Mouse (Mus musculus): ENCODE data around the gene Tnfrsf13c. TPM values are rescaled to one million over a fixed set of nuclear protein-coding genes. Genes with fewer than 3 reads are reported as not detected.
A peak's percentile ranks its signal among the peaks of the same experiment; 100 is the strongest.

Tnfrsf13c gene
- polyA plus RNA-seq, 1 experiment from 2014 or later, result not detected

- peaks cover 66% of the 10 kb centered on the region for H3K4me1 ChIP-seq
- DNase-seq (ENCODE audit: extremely low spot score, low spot score), result no peak
- peak overlapping the region; percentile 69 for H3K27ac ChIP-seq
Observed at GRCm38 (mm10) chr15:82211911-82212751, 12.0 kb downstream of the Tnfrsf13c start.

GRCm38 (mm10) chr15:82211281-82211680, 12.9 kb downstream of the Tnfrsf13c start:
- Histone ChIP-seq H3K36me3 (replicated peaks) (peaks cover 15% of the 10 kb centered on the region), H3K4me3 (peak overlapping the region; percentile 54), H3K27me3 (ENCODE audit: poor library complexity, severe bottlenecking) (peaks cover 100% of the 10 kb centered on the region), H3K4me1 (peaks cover 66% of the 10 kb centered on the region), H3K9me3 (no peaks in the 10 kb centered on the region), H3K27ac (no peak overlapping the region)
- WGBS, result 2% methylated on average over 11 of the region's 11 CpGs
- DNase-seq (ENCODE audit: extremely low spot score, low spot score), result no peak

More at GRCm38 (mm10) chr15:82211911-82212751, 12.0 kb downstream of the Tnfrsf13c start:
- H3K9me3 ChIP-seq, result no peaks in the 10 kb centered on the region
- WGBS, result under 1% methylated on average over 112 of the region's 112 CpGs
- peak overlapping the region; percentile 54 for H3K4me3 ChIP-seq
- H3K27me3 ChIP-seq (ENCODE audit: poor library complexity, severe bottlenecking), result peaks cover 100% of the 10 kb centered on the region
- peaks cover 7% of the 10 kb centered on the region for H3K36me3 ChIP-seq (replicated peaks)

GRCm38 (mm10) chr15:82210801-82211200, 13.4 kb downstream of the Tnfrsf13c start:
- DNase-seq (ENCODE audit: extremely low spot score, low spot score), result no peak
- Histone ChIP-seq H3K4me3 (peak overlapping the region; percentile 54; the same call in 1 of the 2 replicates), H3K36me3 (replicated peaks) (peaks cover 20% of the 10 kb centered on the region), H3K9me3 (no peaks in the 10 kb centered on the region), H3K27me3 (ENCODE audit: poor library complexity, severe bottlenecking) (peaks cover 100% of the 10 kb centered on the region), H3K27ac (no peak overlapping the region), H3K4me1 (peaks cover 66% of the 10 kb centered on the region)
- 40% methylated on average over 1 of the region's 1 CpGs for WGBS

GRCm38 (mm10) chr15:82209295-82210050, 14.7 kb downstream of the Tnfrsf13c start:
- H3K36me3 ChIP-seq (replicated peaks), result peaks cover 33% of the 10 kb centered on the region
- H3K27ac ChIP-seq, result no peak overlapping the region
- DNase-seq (ENCODE audit: extremely low spot score, low spot score), result no peak
- H3K9me3 ChIP-seq, result no peaks in the 10 kb centered on the region
- H3K4me3 ChIP-seq, result no peak overlapping the region
- 85% methylated on average over 13 of the region's 13 CpGs for WGBS
- H3K27me3 ChIP-seq (ENCODE audit: poor library complexity, severe bottlenecking), result peaks cover 100% of the 10 kb centered on the region
- H3K4me1 ChIP-seq, result peaks cover 66% of the 10 kb centered on the region

GRCm38 (mm10) chr15:82208307-82208706, 15.9 kb downstream of the Tnfrsf13c start:
- 82% methylated on average over 8 of the region's 8 CpGs for WGBS

GRCm38 (mm10) chr15:82207504-82208219, 16.5 kb downstream of the Tnfrsf13c start:
- H3K4me3 ChIP-seq, result peak overlapping the region; percentile 30
- no peak overlapping the region for H3K27ac ChIP-seq
- no peak for DNase-seq (ENCODE audit: extremely low spot score, low spot score)
- 9% methylated on average over 30 of the region's 30 CpGs for WGBS
- peaks cover 89% of the 10 kb centered on the region for H3K27me3 ChIP-seq (ENCODE audit: poor library complexity, severe bottlenecking)
- H3K4me1 ChIP-seq, result peaks cover 73% of the 10 kb centered on the region
- peaks cover 52% of the 10 kb centered on the region for H3K36me3 ChIP-seq (replicated peaks)
- no peaks in the 10 kb centered on the region for H3K9me3 ChIP-seq

More at GRCm38 (mm10) chr15:82208307-82208706, 15.9 kb downstream of the Tnfrsf13c start:
- peaks cover 45% of the 10 kb centered on the region for H3K36me3 ChIP-seq (replicated peaks)
- H3K27me3 ChIP-seq (ENCODE audit: poor library complexity, severe bottlenecking), result peaks cover 94% of the 10 kb centered on the region
- no peaks in the 10 kb centered on the region for H3K9me3 ChIP-seq
- H3K27ac ChIP-seq, result no peak overlapping the region
- no peak for DNase-seq (ENCODE audit: extremely low spot score, low spot score)
- no peak overlapping the region for H3K4me3 ChIP-seq
- H3K4me1 ChIP-seq, result peaks cover 76% of the 10 kb centered on the region

GRCm38 (mm10) chr15:82207105-82207459, 17.1 kb downstream of the Tnfrsf13c start:
- Histone ChIP-seq H3K36me3 (replicated peaks) (peaks cover 57% of the 10 kb centered on the region), H3K27me3 (ENCODE audit: poor library complexity, severe bottlenecking) (peaks cover 83% of the 10 kb centered on the region), H3K27ac (0 out of 2 replicates have a peak overlapping the region, but pooled peaks have one; percentile 30), H3K9me3 (no peaks in the 10 kb centered on the region), H3K4me1 (peaks cover 67% of the 10 kb centered on the region), H3K4me3 (peak overlapping the region; percentile 30)
- no peak for DNase-seq (ENCODE audit: extremely low spot score, low spot score)
- 13% methylated on average over 34 of the region's 34 CpGs for WGBS

- H3K36me3 ChIP-seq (replicated peaks), result peaks cover 63% of the 10 kb centered on the region
- 0 out of 2 replicates have a peak overlapping the region, but pooled peaks have one; percentile 30 for H3K4me3 ChIP-seq
- 67% methylated on average over 9 of the region's 9 CpGs for WGBS
- peaks cover 78% of the 10 kb centered on the region for H3K27me3 ChIP-seq (ENCODE audit: poor library complexity, severe bottlenecking)
- H3K9me3 ChIP-seq, result no peaks in the 10 kb centered on the region
- no peak for DNase-seq (ENCODE audit: extremely low spot score, low spot score)
- H3K27ac ChIP-seq, result 0 out of 2 replicates have a peak overlapping the region, but pooled peaks have one; percentile 30
- H3K4me1 ChIP-seq, result peaks cover 62% of the 10 kb centered on the region
Observed at GRCm38 (mm10) chr15:82206365-82207104, 17.6 kb downstream of the Tnfrsf13c start.

GRCm38 (mm10) chr15:82204680-82205371, 19.3 kb downstream of the Tnfrsf13c start:
- Histone ChIP-seq H3K9me3 (no peaks in the 10 kb centered on the region), H3K27me3 (ENCODE audit: poor library complexity, severe bottlenecking) (peaks cover 61% of the 10 kb centered on the region), H3K4me3 (no peak overlapping the region), H3K27ac (peak overlapping the region; percentile 22; the same call in 1 of the 2 replicates), H3K4me1 (peaks cover 46% of the 10 kb centered on the region), H3K36me3 (replicated peaks) (peaks cover 79% of the 10 kb centered on the region)
- 61% methylated on average over 10 of the region's 10 CpGs for WGBS
- DNase-seq (ENCODE audit: extremely low spot score, low spot score), result no peak

GRCm38 (mm10) chr15:82203611-82204351, 20.4 kb downstream of the Tnfrsf13c start:
- H3K4me3 ChIP-seq, result no peak overlapping the region
- H3K36me3 ChIP-seq (replicated peaks), result peaks cover 90% of the 10 kb centered on the region
- H3K27ac ChIP-seq, result peak overlapping the region; percentile 67
- WGBS, result 68% methylated on average over 20 of the region's 20 CpGs
- no peaks in the 10 kb centered on the region for H3K9me3 ChIP-seq
- DNase-seq (ENCODE audit: extremely low spot score, low spot score), result no peak
- H3K4me1 ChIP-seq, result peaks cover 42% of the 10 kb centered on the region
- peaks cover 50% of the 10 kb centered on the region for H3K27me3 ChIP-seq (ENCODE audit: poor library complexity, severe bottlenecking)

- Histone ChIP-seq H3K27me3 (ENCODE audit: poor library complexity, severe bottlenecking) (peaks cover 43% of the 10 kb centered on the region), H3K9me3 (no peaks in the 10 kb centered on the region), H3K4me1 (peaks cover 42% of the 10 kb centered on the region), H3K27ac (no peak overlapping the region), H3K4me3 (no peak overlapping the region), H3K36me3 (replicated peaks) (peaks cover 91% of the 10 kb centered on the region)
- 93% methylated on average over 10 of the region's 10 CpGs for WGBS
- no peak for DNase-seq (ENCODE audit: extremely low spot score, low spot score)
Observed at GRCm38 (mm10) chr15:82203090-82203489, 21.1 kb downstream of the Tnfrsf13c start.

All from forebrain, embryonic 10.5 days (tissue).